ENCODE assay signal across 25 mouse cellular contexts in the genomic region with DNA sequence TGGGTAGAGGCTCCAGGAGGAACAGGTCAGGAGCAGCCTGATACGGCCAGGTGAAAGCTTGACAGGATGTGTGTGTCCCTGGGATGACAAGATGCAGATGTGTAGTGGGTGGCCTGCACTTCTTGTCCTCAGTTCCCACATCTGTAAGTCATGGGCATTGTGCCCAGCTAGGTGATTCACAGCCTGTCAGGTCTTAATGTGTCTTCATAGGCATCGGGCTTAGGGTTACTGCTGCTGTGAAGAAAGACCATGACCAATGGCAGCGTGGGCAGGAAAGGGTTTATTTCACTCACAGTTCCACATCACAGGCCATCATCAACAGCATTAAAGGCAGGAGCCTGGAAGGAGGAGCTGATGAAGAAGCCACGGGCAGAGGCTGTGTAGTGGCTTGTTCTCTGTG. TPM values are rescaled to one million over a fixed set of nuclear protein-coding genes. Genes with fewer than 3 reads are reported as not detected.
A peak's percentile ranks its signal among the peaks of the same experiment; 100 is the strongest.
DNase-seq lines count a peak whose midpoint lies in the region; ATAC-seq and TF ChIP-seq lines count a peak whose summit lies in the region.
"Had no signal": no experiment of that assay in that cellular context is flagged by ENCODE, and none has a peak within 500 bp of the region (broad histone marks: within the 10 kb centered on the region; RNA-seq: fewer than 3 reads in every experiment).

No protein-coding gene starts in this region.

- H3K9ac ChIP-seq in heart, embryonic 15.5 days, result no peak overlapping the region
- no peak overlapping the region for H3K9ac ChIP-seq in lung, postnatal 0 days (replicated peaks; ENCODE audit: low read depth)
- H3K9ac ChIP-seq: embryonic facial prominence, embryonic 12.5 days; forebrain, embryonic 12.5 days had no signal

- no peaks in the 10 kb centered on the region for H3K4me1 ChIP-seq in heart, embryonic 15.5 days (replicated peaks)
- H3K4me1 ChIP-seq in lung, postnatal 0 days (ENCODE audit: insufficient read depth, low read depth, low read length), result no peaks in the 10 kb centered on the region
- H3K4me1 ChIP-seq in brown adipose tissue, adult 24 weeks (ENCODE audit: control insufficient read depth, insufficient read depth, insufficient read length, low read length), result peaks cover 10% of the 10 kb centered on the region
- H3K4me1 ChIP-seq: forebrain, embryonic 12.5 days had no signal

- H3K27ac ChIP-seq in heart, embryonic 15.5 days, result no peak overlapping the region
- no peak overlapping the region for H3K27ac ChIP-seq in lung, postnatal 0 days (ENCODE audit: low read length)
- peak overlapping the region; percentile 41 for H3K27ac ChIP-seq in brown adipose tissue, adult 24 weeks (replicated peaks; ENCODE audit: low read depth, low read length)
- H3K27ac ChIP-seq: embryonic facial prominence, embryonic 10.5 days; embryonic facial prominence, embryonic 12.5 days; forebrain, embryonic 10.5 days; forebrain, embryonic 12.5 days had no signal

- no peak overlapping the region for H3K4me3 ChIP-seq in heart, embryonic 15.5 days
- H3K4me3 ChIP-seq in lung, postnatal 0 days (ENCODE audit: low read depth, low read length), result no peak overlapping the region
- H3K4me3 ChIP-seq in brown adipose tissue, adult 24 weeks (ENCODE audit: insufficient read depth, low read depth, low read length), result no peak overlapping the region
- H3K4me3 ChIP-seq: embryonic facial prominence, embryonic 10.5 days; embryonic facial prominence, embryonic 12.5 days; forebrain, embryonic 10.5 days; forebrain, embryonic 12.5 days had no signal

- no peaks in the 10 kb centered on the region for H3K9me3 ChIP-seq in heart, embryonic 15.5 days (replicated peaks)
- H3K9me3 ChIP-seq in lung, postnatal 0 days (ENCODE audit: low read length), result no peaks in the 10 kb centered on the region
- H3K9me3 ChIP-seq: embryonic facial prominence, embryonic 10.5 days; embryonic facial prominence, embryonic 12.5 days; forebrain, embryonic 10.5 days; forebrain, embryonic 12.5 days had no signal

- no peak for DNase-seq in heart, adult 11 months
- DNase-seq in lung, postnatal 0 days (ENCODE audit: low spot score), result peak; percentile 4
- DNase-seq in lung, adult 18-20 months, result no peak
- DNase-seq in 3T3-L1 (ENCODE audit: low read depth, low spot score), result peak; percentile 57
- DNase-seq in cerebellum, postnatal 4 days (ENCODE audit: low spot score in 2 of 2), result no peak
- no peak for DNase-seq in yolk sac, embryonic 10.5 days (ENCODE audit: low spot score)
- DNase-seq: adrenal gland, adult 8-10 months; adrenal gland, postnatal 14 days; adrenal gland, postnatal 36 days; cerebellum, adult 11 months; cerebellum, adult 18-20 months; cerebellum, adult 8-10 months; cerebellum, adult 9-11 months; cerebellum, postnatal 14 days; cerebellum, postnatal 36 days had no signal

- TF ChIP-seq CTCF in lung, postnatal 0 days (IDR thresholded peaks at IDR 0.05), result no peak

- peaks cover 55% of the 10 kb centered on the region for H3K36me3 ChIP-seq in heart, embryonic 15.5 days
- peaks cover 5% of the 10 kb centered on the region for H3K36me3 ChIP-seq in lung, postnatal 0 days (ENCODE audit: insufficient read depth, low read length)

- 84% methylated on average over 4 of the region's 4 CpGs for WGBS in heart, embryonic 15.5 days
- 85% methylated on average over 4 of the region's 4 CpGs for WGBS in lung, postnatal 0 days

- ATAC-seq in heart, embryonic 15.5 days (replicated peaks; ENCODE audit: insufficient number of reproducible peaks, insufficient read depth, low FRiP score, low read depth), result 0 out of 2 replicates have a peak, but pooled peaks have one; percentile 4
- no peak for ATAC-seq in lung, postnatal 0 days
- ATAC-seq: activated CD4-positive, CD25-positive, alpha-beta regulatory T cell, adult 4 months; forebrain, embryonic 14.5 days; forebrain, embryonic 16.5 days; Patski had no signal

- no peak for TF ChIP-seq EP300 in lung, postnatal 0 days (IDR thresholded peaks at IDR 0.05)

- H3K27me3 ChIP-seq in heart, embryonic 15.5 days, result no peaks in the 10 kb centered on the region
- H3K27me3 ChIP-seq in lung, postnatal 0 days (replicated peaks; ENCODE audit: insufficient read depth, low read length), result no peaks in the 10 kb centered on the region
- H3K27me3 ChIP-seq: embryonic facial prominence, embryonic 12.5 days; forebrain, embryonic 12.5 days; Patski had no signal

- no peak overlapping the region for H3K4me2 ChIP-seq in heart, embryonic 15.5 days
- H3K4me2 ChIP-seq in lung, postnatal 0 days (replicated peaks; ENCODE audit: low read depth, low read length), result no peak overlapping the region
- H3K4me2 ChIP-seq: embryonic facial prominence, embryonic 12.5 days; forebrain, embryonic 12.5 days had no signal

RNA-seq across cellular contexts. Expression of a gene that starts 6.5 kb away (rescaled TPM):
- 19.5 and 25.2 TPM in 2 replicates for polyA plus RNA-seq in heart, embryonic 15.5 days (2015; fragmentation: Nextera tagmentation; extraction: Ambion mirVana)
- polyA plus RNA-seq in lung, postnatal 0 days (2015; fragmentation: Nextera tagmentation; extraction: Ambion mirVana), result 25.0 and 26.1 TPM in 2 replicates
- polyA plus RNA-seq in brown adipose tissue, adult 24 weeks (2012; ENCODE audit: insufficient read depth, insufficient read length, missing spikeins), result 10.4 and 13.8 TPM in 2 replicates

RNA-seq across cellular contexts. Expression of a gene that starts 21.6 kb away (rescaled TPM):
- polyA plus RNA-seq in heart, embryonic 15.5 days (2015; fragmentation: Nextera tagmentation; extraction: Ambion mirVana), result 32.6 and 35.5 TPM in 2 replicates
- 13.8 and 14.9 TPM in 2 replicates for polyA plus RNA-seq in lung, postnatal 0 days (2015; fragmentation: Nextera tagmentation; extraction: Ambion mirVana)
- 77.1 and 78.5 TPM in 2 replicates for polyA plus RNA-seq in brown adipose tissue, adult 24 weeks (2012; ENCODE audit: insufficient read depth, insufficient read length, missing spikeins)

RNA-seq across cellular contexts. Expression of a gene that starts 26.5 kb away (rescaled TPM):
- 105 and 140 TPM in 2 replicates for polyA plus RNA-seq in heart, embryonic 15.5 days (2015; fragmentation: Nextera tagmentation; extraction: Ambion mirVana)
- 58.9 and 64.9 TPM in 2 replicates for polyA plus RNA-seq in lung, postnatal 0 days (2015; fragmentation: Nextera tagmentation; extraction: Ambion mirVana)
- 66.4 and 76.9 TPM in 2 replicates for polyA plus RNA-seq in brown adipose tissue, adult 24 weeks (2012; ENCODE audit: insufficient read depth, insufficient read length, missing spikeins)

RNA-seq across cellular contexts. Expression of a gene that starts 30.0 kb away (rescaled TPM):
- 108 and 109 TPM in 2 replicates for polyA plus RNA-seq in heart, embryonic 15.5 days (2015; fragmentation: Nextera tagmentation; extraction: Ambion mirVana)
- 36.5 and 37.4 TPM in 2 replicates for polyA plus RNA-seq in lung, postnatal 0 days (2015; fragmentation: Nextera tagmentation; extraction: Ambion mirVana)
- polyA plus RNA-seq in brown adipose tissue, adult 24 weeks (2012; ENCODE audit: insufficient read depth, insufficient read length, missing spikeins), result 378 and 560 TPM in 2 replicates

RNA-seq across cellular contexts. Expression of a gene that starts 30.2 kb away (rescaled TPM):
- polyA plus RNA-seq in heart, embryonic 15.5 days (2015; fragmentation: Nextera tagmentation; extraction: Ambion mirVana), result 102 and 119 TPM in 2 replicates
- polyA plus RNA-seq in lung, postnatal 0 days (2015; fragmentation: Nextera tagmentation; extraction: Ambion mirVana), result 88.0 and 93.3 TPM in 2 replicates
- 83.8 and 94.3 TPM in 2 replicates for polyA plus RNA-seq in brown adipose tissue, adult 24 weeks (2012; ENCODE audit: insufficient read depth, insufficient read length, missing spikeins)

Comparison
In these comparisons a context has a peak if more than half of its experiments do, and no peak if none do; other contexts are left out.
1. DNase-seq: peak in lung, postnatal 0 days (single experiment) and 3T3-L1 (single experiment); none in heart, adult 11 months (single experiment), lung, adult 18-20 months (0 of 2), cerebellum, postnatal 4 days (0 of 2) and yolk sac, embryonic 10.5 days (single experiment).